ENCODE assay signal across 16 mouse cellular contexts in the genomic region with DNA sequence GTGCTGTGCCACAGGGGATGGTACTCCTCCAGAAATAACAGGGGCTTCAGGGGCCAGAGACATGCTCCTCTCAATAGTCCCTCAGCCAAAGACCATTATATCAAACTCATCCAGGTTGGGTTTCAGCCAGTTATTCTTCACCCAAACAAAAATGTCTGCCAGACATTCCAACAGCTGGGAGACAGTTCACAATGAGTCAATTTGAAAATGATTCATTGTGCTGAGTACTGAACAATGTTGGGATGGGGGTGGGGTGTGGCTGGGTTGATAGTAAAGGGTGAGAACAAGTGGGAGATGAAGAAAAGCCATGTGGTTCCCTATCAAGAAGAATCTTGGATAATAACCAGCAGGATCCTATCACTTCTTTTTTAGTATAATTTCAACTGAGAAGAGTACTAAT.
DNase-seq lines count a peak whose midpoint lies in the region; ATAC-seq lines count a peak whose summit lies in the region.
"Had no signal": no experiment of that assay in that cellular context is flagged by ENCODE, and none has a peak within 500 bp of the region (broad histone marks: within the 10 kb centered on the region; RNA-seq: fewer than 3 reads in every experiment).

No protein-coding gene starts in this region.

- DNase-seq in hindbrain, embryonic 11.5 days (ENCODE audit: low spot score) = no peak
- DNase-seq in retina, postnatal 1 day = peak; percentile 39
- no peak for DNase-seq in retina, embryonic 14.5 days (ENCODE audit: low spot score)
- peak; percentile 23 for DNase-seq in adrenal gland, postnatal 25 days
- no peak for DNase-seq in right cerebral cortex, postnatal 36 days (ENCODE audit: low spot score in 2 of 2)
- DNase-seq: cerebellum, adult 11 months; cerebellum, postnatal 25 days; liver, postnatal 0 days had no signal

- no peaks in the 10 kb centered on the region for H3K4me1 ChIP-seq in hindbrain, embryonic 15.5 days (replicated peaks)
- H3K4me1 ChIP-seq in hindbrain, embryonic 11.5 days (replicated peaks; ENCODE audit: control insufficient read depth, insufficient read depth, low read length) = no peaks in the 10 kb centered on the region
- H3K4me1 ChIP-seq: heart, embryonic 15.5 days; limb, embryonic 15.5 days had no signal

- no peak overlapping the region for H3K4me3 ChIP-seq in hindbrain, embryonic 15.5 days
- no peak overlapping the region for H3K4me3 ChIP-seq in hindbrain, embryonic 11.5 days (ENCODE audit: low read depth, low read length)
- H3K4me3 ChIP-seq: erythroblast, embryonic 14.5 days; heart, embryonic 15.5 days; limb, embryonic 15.5 days had no signal

- no peak overlapping the region for H3K27ac ChIP-seq in hindbrain, embryonic 15.5 days (replicated peaks)
- H3K27ac ChIP-seq in hindbrain, embryonic 11.5 days (ENCODE audit: low read depth, low read length) = no peak overlapping the region
- H3K27ac ChIP-seq: heart, embryonic 15.5 days; kidney, postnatal 0 days; limb, embryonic 15.5 days had no signal

- H3K4me2 ChIP-seq in hindbrain, embryonic 15.5 days = no peak overlapping the region
- no peak overlapping the region for H3K4me2 ChIP-seq in hindbrain, embryonic 11.5 days (replicated peaks; ENCODE audit: low read depth, low read length)
- H3K4me2 ChIP-seq: heart, embryonic 15.5 days; limb, embryonic 15.5 days had no signal

- H3K27me3 ChIP-seq in hindbrain, embryonic 15.5 days = no peaks in the 10 kb centered on the region
- no peaks in the 10 kb centered on the region for H3K27me3 ChIP-seq in hindbrain, embryonic 11.5 days (ENCODE audit: control insufficient read depth, insufficient read depth, low read length)
- H3K27me3 ChIP-seq: heart, embryonic 15.5 days; limb, embryonic 15.5 days had no signal

- no peaks in the 10 kb centered on the region for H3K9me3 ChIP-seq in hindbrain, embryonic 15.5 days
- no peaks in the 10 kb centered on the region for H3K9me3 ChIP-seq in hindbrain, embryonic 11.5 days (ENCODE audit: control insufficient read depth, low read length)
- H3K9me3 ChIP-seq: heart, embryonic 15.5 days; limb, embryonic 15.5 days had no signal

- H3K36me3 ChIP-seq in hindbrain, embryonic 15.5 days = peaks cover 3% of the 10 kb centered on the region; the same call in 1 of the 2 replicates
- no peaks in the 10 kb centered on the region for H3K36me3 ChIP-seq in hindbrain, embryonic 11.5 days (ENCODE audit: control insufficient read depth, insufficient read depth, low read length)
- H3K36me3 ChIP-seq: heart, embryonic 15.5 days; limb, embryonic 15.5 days had no signal

- ATAC-seq in hindbrain, embryonic 15.5 days (ENCODE audit: low FRiP score, low read depth) = peak; percentile 38; the same call in 1 of the 2 replicates
- no peak for ATAC-seq in hindbrain, embryonic 11.5 days (ENCODE audit: low FRiP score)
- ATAC-seq in cerebellum, adult (ENCODE audit: insufficient number of reproducible peaks, low FRiP score, low TSS enrichment) = no peak
- ATAC-seq: CD4-positive, CD25-positive, alpha-beta regulatory T cell, adult 4 months; forebrain, embryonic 16.5 days; liver, postnatal 0 days had no signal

- H3K9ac ChIP-seq in hindbrain, embryonic 15.5 days = no peak overlapping the region
- H3K9ac ChIP-seq in hindbrain, embryonic 11.5 days (ENCODE audit: low read depth, low read length) = no peak overlapping the region
- H3K9ac ChIP-seq: heart, embryonic 15.5 days; limb, embryonic 15.5 days; liver, postnatal 0 days had no signal

Comparison
In these comparisons a context has a peak if more than half of its experiments do, and no peak if none do; other contexts are left out.
1. DNase-seq: peak in retina, postnatal 1 day (single experiment) and adrenal gland, postnatal 25 days (single experiment); none in hindbrain, embryonic 11.5 days (single experiment), retina, embryonic 14.5 days (single experiment) and right cerebral cortex, postnatal 36 days (0 of 2).